Mouse (Mus musculus) erythroid progenitor cell, adult 5-6 weeks (primary cell): ENCODE data around the gene Ptprq. TPM values are rescaled to one million over a fixed set of nuclear protein-coding genes. Genes with fewer than 3 reads are reported as not detected.

Source experiments
- ATAC-seq: replicated peaks from 2 replicates; pipeline ENCODE4 v1.8.0; 2016; ENCODE audit warnings: moderate number of reproducible peaks, mild to moderate bottlenecking, moderate TSS enrichment, inconsistent platforms; ENCODE audit not compliant: poor library complexity, low FRiP score, severe bottlenecking
- total RNA-seq, 2 experiments: library from RNA; stranded (forward) in 1 of 2; stranded (reverse) in 1 of 2; fragments of 150-400 nt in 1 of 2; fragments of 186-747, 209-891 nt in 1 of 2; gene quantifications; 2 replicates each; pipeline versions ENCODE4 v1.2.3 to v1.2.4; 2015 to 2017; ENCODE audit warnings: low replicate concordance in 2 of 2

The Ptprq gene
- not detected in 2 replicates for total RNA-seq (2015; ENCODE audit: low replicate concordance)
- total RNA-seq (2017; ENCODE audit: low replicate concordance) = not detected in 2 replicates

GRCm38 (mm10) chr10:107719806-107720205 is at the start of gene Ptprq:
Gene Ptprq, minus strand, starts transcription at chr10:107720051.
- ATAC-seq = no peak

DNA sequence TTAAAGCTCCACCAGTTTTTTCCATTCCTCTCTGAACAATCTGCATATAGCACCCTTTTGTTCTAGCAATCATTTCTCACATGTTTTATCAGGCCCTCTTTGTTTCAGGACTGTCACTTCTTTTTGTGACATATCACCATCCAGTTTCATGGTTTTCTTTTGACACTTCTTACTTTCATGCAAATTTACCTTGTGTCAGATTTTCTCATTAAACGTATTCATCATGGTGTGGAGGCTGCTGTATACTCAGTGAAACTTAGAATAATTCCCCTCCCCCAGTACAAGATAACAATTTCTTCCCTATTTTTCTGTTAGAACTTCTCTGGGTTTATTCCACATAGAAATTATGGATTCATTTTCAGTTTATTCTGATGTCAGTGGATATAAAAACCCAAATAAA is 39.8 kb upstream of the Ptprq start:
- no peak for ATAC-seq

GRCm38 (mm10) chr10:107753471-107753870 is 33.6 kb upstream of the Ptprq start:
- no peak for ATAC-seq

GRCm38 (mm10) chr10:107752351-107753143 is 32.7 kb upstream of the Ptprq start:
- ATAC-seq = no peak

DNA sequence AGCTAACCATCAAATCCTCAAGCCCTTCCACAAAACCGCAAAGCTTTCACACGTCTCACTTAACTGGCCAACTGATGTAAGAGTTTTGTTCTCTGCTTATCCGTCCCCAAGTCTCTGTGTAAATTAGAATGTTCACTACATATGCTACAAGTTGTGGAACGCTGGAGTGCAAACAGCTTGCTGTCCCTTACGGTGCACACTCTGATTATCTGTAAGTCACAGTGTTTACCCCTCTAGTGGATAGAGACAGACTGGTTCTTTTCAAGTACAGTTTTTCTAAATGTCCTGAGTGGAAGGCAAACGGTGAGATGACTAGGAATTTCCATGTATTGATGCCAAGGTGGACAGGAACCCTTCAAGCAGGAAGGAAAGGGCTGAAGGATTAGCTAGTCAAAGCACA is 32.1 kb upstream of the Ptprq start:
- no peak for ATAC-seq

DNA sequence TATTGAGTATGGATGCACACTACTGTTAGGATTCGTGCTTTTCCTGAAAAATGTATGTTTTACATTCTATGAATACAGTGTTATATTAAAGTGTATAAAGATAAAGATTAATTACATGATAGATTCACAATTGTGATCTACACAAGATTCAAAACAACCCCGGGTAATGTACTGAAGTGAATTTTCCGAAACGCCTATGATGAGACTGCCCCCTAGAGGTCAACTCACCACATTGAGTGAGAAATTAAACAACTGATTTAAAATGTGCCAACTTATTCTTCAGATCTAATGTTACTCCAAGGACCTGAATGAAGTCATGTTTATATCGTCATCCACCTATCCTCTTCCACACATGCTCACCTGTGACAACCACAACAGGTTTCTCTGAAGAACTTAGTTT is 27.7 kb upstream of the Ptprq start:
- ATAC-seq = no peak

GRCm38 (mm10) chr10:107746717-107747116 is 26.9 kb upstream of the Ptprq start:
- ATAC-seq = no peak

GRCm38 (mm10) chr10:107739815-107740214 is 20.0 kb upstream of the Ptprq start:
- ATAC-seq = no peak

DNA sequence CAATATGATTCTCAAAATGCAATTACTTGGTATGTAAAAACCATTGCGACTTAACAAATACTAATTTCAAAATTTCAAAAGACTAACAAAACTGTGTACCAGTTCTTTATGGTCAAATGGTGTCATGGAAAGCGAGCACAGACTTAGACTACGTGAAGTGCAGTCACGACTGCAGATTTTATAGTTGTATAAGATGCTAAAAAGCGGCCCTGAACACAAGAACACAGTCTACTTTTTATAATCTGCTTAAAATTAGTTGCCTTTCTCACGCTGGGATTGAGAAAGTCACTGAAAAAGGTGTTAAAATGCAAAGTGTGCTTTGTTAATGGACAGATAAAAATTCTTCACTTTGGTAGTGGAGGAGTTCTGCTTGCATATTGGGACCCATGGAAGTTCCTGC is 17.9 kb upstream of the Ptprq start:
- ATAC-seq = no peak

- ATAC-seq = no peak
These were observed 15.6 kb upstream of the Ptprq start for GRCm38 (mm10) chr10:107735448-107735847.

- ATAC-seq = no peak
These were observed 14.5 kb upstream of the Ptprq start for GRCm38 (mm10) chr10:107734327-107734726.

- ATAC-seq = no peak
These were observed 5.8 kb upstream of the Ptprq start for GRCm38 (mm10) chr10:107725631-107726030.

DNA sequence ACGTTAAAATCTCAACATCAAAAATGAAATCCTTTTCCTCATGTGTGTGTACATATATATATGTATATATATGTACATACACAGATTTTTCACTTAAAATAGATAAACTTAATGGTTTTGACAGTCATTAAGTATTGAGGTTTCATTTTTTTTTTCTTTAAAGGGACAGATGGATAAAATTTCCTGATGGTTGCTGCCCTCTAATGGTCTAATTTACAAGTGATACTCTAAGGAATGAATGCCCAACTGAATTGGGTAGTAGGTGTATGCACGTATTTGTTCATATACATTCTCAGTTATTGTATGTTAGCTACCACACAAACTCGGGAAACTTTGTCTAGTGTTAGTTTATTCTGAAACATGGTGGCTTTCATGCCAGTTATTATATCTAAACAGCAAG is 15.4 kb downstream of the Ptprq start:
- ATAC-seq = no peak

DNA sequence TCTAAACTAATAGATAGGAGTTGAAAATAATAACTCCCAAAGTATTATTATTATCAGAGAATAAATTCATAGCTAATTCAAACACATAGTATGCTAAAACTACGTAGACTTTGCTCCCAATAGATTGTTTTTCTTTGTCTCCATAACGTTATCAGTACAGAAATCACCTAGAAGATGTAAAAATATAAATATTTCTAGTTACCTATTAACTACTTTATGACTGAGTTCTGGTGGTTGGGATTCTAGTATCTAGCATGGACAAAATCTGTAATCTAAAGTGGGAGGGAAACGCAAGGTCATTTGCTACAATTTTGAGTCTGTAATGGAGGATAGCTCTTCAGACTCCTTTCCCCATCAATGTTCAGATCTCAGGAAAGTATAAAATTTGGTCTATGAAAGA is 18.9 kb downstream of the Ptprq start:
- ATAC-seq = no peak

GRCm38 (mm10) chr10:107698716-107699115 is 21.1 kb downstream of the Ptprq start:
- ATAC-seq = no peak

- no peak for ATAC-seq
These were observed 22.7 kb downstream of the Ptprq start for GRCm38 (mm10) chr10:107697177-107697576.

- ATAC-seq = no peak
These were observed 32.5 kb downstream of the Ptprq start for GRCm38 (mm10) chr10:107687382-107687781.

DNA sequence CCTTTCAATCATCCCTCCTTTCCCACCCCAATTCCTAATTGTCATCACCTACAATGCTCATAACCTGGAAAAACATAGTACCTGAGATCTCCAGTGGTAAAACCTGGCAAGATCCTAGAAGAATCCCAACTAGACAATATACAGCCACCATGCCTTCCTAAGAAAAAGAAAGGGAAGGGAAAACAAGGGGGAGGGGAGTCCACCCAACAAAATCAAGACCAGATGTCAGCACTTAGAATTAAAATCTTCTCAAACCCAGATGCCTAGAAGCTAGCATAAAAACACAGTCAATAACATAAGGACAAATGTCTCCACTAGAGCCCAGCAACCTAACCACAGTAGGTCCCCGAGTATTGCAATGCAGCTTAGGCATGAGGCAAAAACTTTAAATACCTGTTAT is 43.9 kb downstream of the Ptprq start:
- ATAC-seq = no peak

GRCm38 (mm10) chr10:107668374-107669094 is 51.3 kb downstream of the Ptprq start:
- ATAC-seq = no peak

DNA sequence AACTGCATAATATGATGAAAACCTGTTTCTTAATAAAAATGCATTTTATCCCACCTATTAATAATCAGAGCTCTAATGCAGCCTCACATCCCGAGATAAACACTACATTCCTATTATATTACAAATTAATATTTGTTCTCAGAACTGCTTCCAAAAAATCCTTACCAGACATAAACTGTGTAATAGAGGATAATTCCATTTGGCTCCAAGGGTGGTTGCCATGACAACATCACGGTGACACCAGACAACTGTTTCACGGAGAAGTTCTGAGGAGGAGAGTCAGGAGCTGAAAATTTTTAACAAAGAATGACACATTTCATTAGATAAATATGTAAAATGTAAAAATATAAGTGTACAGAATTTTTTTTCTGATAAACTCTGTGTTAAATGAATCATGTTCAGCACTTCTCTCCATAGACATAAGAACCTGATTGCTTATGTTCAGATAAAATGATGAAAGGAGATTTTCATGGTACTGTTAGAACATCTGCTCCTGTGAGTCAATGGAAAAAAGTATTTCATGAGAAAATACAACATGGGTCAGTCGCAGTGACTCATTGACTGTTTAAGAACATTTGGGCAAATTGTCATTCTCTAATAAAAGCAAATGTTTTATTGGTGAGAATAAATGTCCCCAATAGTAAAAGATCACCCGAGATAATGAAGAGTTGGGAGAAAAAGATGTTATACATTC is 57.3 kb downstream of the Ptprq start:
- no peak for ATAC-seq

- ATAC-seq = no peak
These were observed 57.9 kb downstream of the Ptprq start for GRCm38 (mm10) chr10:107661970-107662369.
